Mouse (Mus musculus) hindbrain, embryonic 15.5 days (tissue): ENCODE measurements around the gene Gm3045. TPM values are rescaled to one million over a fixed set of nuclear protein-coding genes. Genes with fewer than 3 reads are reported as not detected.
A peak's percentile ranks its signal among the peaks of the same experiment; 100 is the strongest.

Experiments
- ATAC-seq: fragments of 200-750 bp; cut with Nextera tagmentation; 2 replicates; pipeline ENCODE4 v1.8.0; 2017; ENCODE audit warnings: low read depth, moderate number of reproducible peaks, moderate TSS enrichment; ENCODE audit not compliant: low FRiP score
- H3K27ac ChIP-seq: fragments of 300-500 bp; sonication (generic); replicated peaks from 2 replicates; pipeline ENCODE4 v1.5.1; 2015; ENCODE audit warnings: mild to moderate bottlenecking, inconsistent platforms
- H3K27me3 ChIP-seq: fragments of 300-500 bp; sonication (generic); 2 replicates; pipeline ENCODE4 v1.6.1; 2015; ENCODE audit warnings: control low read depth, inconsistent platforms
- H3K36me3 ChIP-seq: fragments of 300-500 bp; sonication (generic); 2 replicates; pipeline ENCODE4 v1.6.1; 2015; ENCODE audit warnings: control low read depth, inconsistent platforms
- H3K4me1 ChIP-seq: fragments of 300-500 bp; sonication (generic); replicated peaks from 2 replicates; pipeline ENCODE4 v1.6.1; 2015; ENCODE audit warnings: control low read depth, inconsistent platforms
- H3K4me2 ChIP-seq: fragments of 300-500 bp; sonication (generic); 2 replicates; pipeline ENCODE4 v1.6.1; 2015; ENCODE audit warnings: moderate library complexity, mild to moderate bottlenecking, inconsistent platforms
- H3K4me3 ChIP-seq: fragments of 300-500 bp; sonication (generic); 2 replicates; pipeline ENCODE4 v1.5.1; 2015; ENCODE audit warnings: mild to moderate bottlenecking, inconsistent platforms
- H3K9ac ChIP-seq: fragments of 300-500 bp; sonication (generic); 2 replicates; pipeline ENCODE4 v1.6.1; 2015; ENCODE audit warnings: inconsistent platforms
- H3K9me3 ChIP-seq: fragments of 300-500 bp; sonication (generic); 2 replicates; pipeline ENCODE4 v1.6.1; 2016; ENCODE audit warnings: control low read depth, inconsistent platforms
- WGBS: fragments of 180-500 bp; shearing (Covaris S2); methylation state at CpG from one replicate; pipeline ENCODE4 v1.1.7; 2015; 5-methylcytosine and 5-hydroxymethylcytosine counted together
- polyA plus RNA-seq: library from polyadenylated mRNA; unstranded; fragments of >200 nt; fragmentation: Nextera tagmentation; extraction: Ambion mirVana; gene quantifications from 2 replicates; pipeline ENCODE4 v1.2.1, GENCODE M21; 2015

Gm3045 gene
- polyA plus RNA-seq, 1 experiment from 2014 or later, result not detected

DNA sequence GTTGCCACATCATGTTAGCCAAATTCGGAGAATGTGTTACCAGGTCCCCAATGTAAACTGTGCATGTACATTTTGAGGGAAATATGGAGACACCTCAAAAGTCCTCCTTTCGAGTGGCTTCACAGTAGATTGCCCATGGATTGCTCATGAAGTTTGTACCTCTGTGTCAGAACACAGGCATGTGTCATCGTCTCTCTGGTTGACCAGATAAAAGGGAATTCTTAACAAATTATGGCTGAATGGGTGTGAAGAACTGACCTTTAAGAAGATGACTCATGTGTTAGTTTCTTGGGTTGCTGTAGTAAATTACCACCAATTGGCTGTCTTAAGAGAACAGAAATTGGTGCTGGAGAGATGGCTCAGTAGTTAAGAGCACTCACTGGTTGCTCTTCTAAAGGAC lies 17.7 kb downstream of the Gm3045 start:
- Histone ChIP-seq H3K9ac (no peak overlapping the region), H3K4me3 (no peak overlapping the region), H3K4me1 (0 out of 2 replicates have a peak, but pooled peaks cover 3% of the 10 kb centered on the region), H3K27ac (no peak overlapping the region), H3K27me3 (peaks cover 23% of the 10 kb centered on the region), H3K9me3 (no peaks in the 10 kb centered on the region), H3K4me2 (no peak overlapping the region), H3K36me3 (no peaks in the 10 kb centered on the region)
- WGBS, result 94% methylated on average over 3 of the region's 3 CpGs
- ATAC-seq, result no peak

DNA sequence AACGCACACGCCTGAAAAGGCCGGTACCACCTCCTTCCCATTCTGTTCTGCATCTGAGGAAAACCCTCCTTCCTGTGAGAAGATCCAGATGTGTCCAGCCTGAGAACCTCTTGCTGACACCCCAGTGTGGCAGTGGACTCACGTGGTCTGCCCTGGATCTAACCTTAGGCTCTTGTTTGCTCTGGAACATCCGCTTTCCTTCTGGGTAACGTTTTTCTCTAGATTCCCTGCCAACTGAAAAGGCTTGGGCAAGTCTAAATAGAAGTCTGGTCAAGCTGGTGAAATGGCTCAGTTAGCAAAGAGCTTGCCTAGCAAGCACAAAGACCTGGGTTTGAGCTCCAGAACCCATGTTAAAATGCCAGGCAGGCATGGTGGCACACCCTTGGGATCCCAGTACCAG lies 18.6 kb downstream of the Gm3045 start:
- Histone ChIP-seq H3K4me3 (no peak overlapping the region), H3K9ac (no peak overlapping the region), H3K4me1 (peaks cover 11% of the 10 kb centered on the region), H3K27ac (no peak overlapping the region), H3K9me3 (no peaks in the 10 kb centered on the region), H3K4me2 (no peak overlapping the region), H3K36me3 (no peaks in the 10 kb centered on the region), H3K27me3 (peaks cover 14% of the 10 kb centered on the region)
- 91% methylated on average over 6 of the region's 6 CpGs for WGBS
- no peak for ATAC-seq

GRCm38 (mm10) chr13:56449239-56450030 lies 23.0 kb downstream of the Gm3045 start:
- Histone ChIP-seq H3K4me1 (peaks cover 12% of the 10 kb centered on the region), H3K9me3 (no peaks in the 10 kb centered on the region), H3K27ac (no peak overlapping the region), H3K4me2 (0 out of 2 replicates have a peak overlapping the region, but pooled peaks have one; percentile 15), H3K36me3 (no peaks in the 10 kb centered on the region), H3K4me3 (no peak overlapping the region), H3K27me3 (peaks cover 3% of the 10 kb centered on the region; the same call in 1 of the 2 replicates), H3K9ac (no peak overlapping the region)
- ATAC-seq, result peak; percentile 46; the same call in 1 of the 2 replicates
- WGBS, result 45% methylated on average over 10 of the region's 10 CpGs

DNA sequence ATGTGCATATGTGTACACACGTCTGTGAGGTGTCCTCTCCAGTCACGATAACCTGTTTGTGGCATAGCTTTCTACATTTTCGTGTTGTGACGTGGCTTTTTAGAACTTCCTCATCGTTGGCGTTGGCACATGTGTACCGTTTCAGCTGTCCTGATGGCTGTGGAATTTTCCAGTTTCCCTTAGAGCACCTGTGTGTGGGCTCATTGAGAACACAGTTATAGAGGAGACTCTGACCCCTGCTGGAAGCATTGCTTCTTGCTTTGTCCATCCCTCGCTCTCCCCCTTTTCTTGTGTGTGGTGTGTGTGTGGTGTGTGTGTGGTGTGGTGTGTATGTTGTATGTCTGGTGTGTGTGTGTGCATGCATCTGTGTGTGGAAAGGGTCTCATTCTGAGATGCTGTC lies 23.6 kb downstream of the Gm3045 start:
- peak; percentile 21; the same call in 1 of the 2 replicates for ATAC-seq
- no peak overlapping the region for H3K27ac ChIP-seq
- no peaks in the 10 kb centered on the region for H3K9me3 ChIP-seq
- WGBS, result 71% methylated on average over 8 of the region's 8 CpGs
- H3K4me2 ChIP-seq, result 0 out of 2 replicates have a peak overlapping the region, but pooled peaks have one; percentile 15
- H3K36me3 ChIP-seq, result no peaks in the 10 kb centered on the region
- no peak overlapping the region for H3K4me3 ChIP-seq
- no peak overlapping the region for H3K9ac ChIP-seq
- peaks cover 3% of the 10 kb centered on the region; the same call in 1 of the 2 replicates for H3K27me3 ChIP-seq
- H3K4me1 ChIP-seq, result peaks cover 12% of the 10 kb centered on the region

GRCm38 (mm10) chr13:56458001-56458400 lies 31.6 kb downstream of the Gm3045 start:
- no peak overlapping the region for H3K4me2 ChIP-seq
- H3K9ac ChIP-seq, result no peak overlapping the region
- H3K27me3 ChIP-seq, result 0 out of 2 replicates have a peak, but pooled peaks cover 4% of the 10 kb centered on the region
- 33% methylated on average over 9 of the region's 9 CpGs for WGBS
- no peak for ATAC-seq
- H3K27ac ChIP-seq, result no peak overlapping the region
- no peaks in the 10 kb centered on the region for H3K9me3 ChIP-seq
- no peaks in the 10 kb centered on the region for H3K36me3 ChIP-seq
- no peak overlapping the region for H3K4me3 ChIP-seq
- 0 out of 2 replicates have a peak, but pooled peaks cover 3% of the 10 kb centered on the region for H3K4me1 ChIP-seq

GRCm38 (mm10) chr13:56461460-56461859 lies 35.1 kb downstream of the Gm3045 start:
- Histone ChIP-seq H3K36me3 (no peaks in the 10 kb centered on the region), H3K27ac (no peak overlapping the region), H3K4me2 (no peak overlapping the region), H3K4me1 (0 out of 2 replicates have a peak, but pooled peaks cover 3% of the 10 kb centered on the region), H3K9me3 (no peaks in the 10 kb centered on the region), H3K9ac (no peak overlapping the region), H3K4me3 (no peak overlapping the region), H3K27me3 (0 out of 2 replicates have a peak, but pooled peaks cover 4% of the 10 kb centered on the region)
- WGBS, result 89% methylated on average over 4 of the region's 4 CpGs
- ATAC-seq, result no peak

GRCm38 (mm10) chr13:56462791-56463190 lies 36.4 kb downstream of the Gm3045 start:
- Histone ChIP-seq H3K9ac (no peak overlapping the region), H3K9me3 (no peaks in the 10 kb centered on the region), H3K36me3 (no peaks in the 10 kb centered on the region), H3K4me3 (no peak overlapping the region), H3K27me3 (no peaks in the 10 kb centered on the region), H3K27ac (no peak overlapping the region), H3K4me1 (0 out of 2 replicates have a peak, but pooled peaks cover 3% of the 10 kb centered on the region), H3K4me2 (no peak overlapping the region)
- WGBS, result 74% methylated on average over 4 of the region's 4 CpGs
- ATAC-seq, result peak; percentile 42; the same call in 1 of the 2 replicates

GRCm38 (mm10) chr13:56463261-56463660 lies 36.9 kb downstream of the Gm3045 start:
- WGBS, result 66% methylated on average over 7 of the region's 7 CpGs
- Histone ChIP-seq H3K27me3 (no peaks in the 10 kb centered on the region), H3K36me3 (no peaks in the 10 kb centered on the region), H3K27ac (no peak overlapping the region), H3K9ac (no peak overlapping the region), H3K4me1 (0 out of 2 replicates have a peak, but pooled peaks cover 2% of the 10 kb centered on the region), H3K4me2 (no peak overlapping the region), H3K9me3 (no peaks in the 10 kb centered on the region), H3K4me3 (no peak overlapping the region)
- peak; percentile 63 for ATAC-seq

GRCm38 (mm10) chr13:56463750-56464149 lies 37.4 kb downstream of the Gm3045 start:
- no peak overlapping the region for H3K27ac ChIP-seq
- H3K4me1 ChIP-seq, result no peaks in the 10 kb centered on the region
- no peak overlapping the region for H3K4me3 ChIP-seq
- ATAC-seq, result no peak; the same call in 1 of the 2 replicates
- no peaks in the 10 kb centered on the region for H3K36me3 ChIP-seq
- no peak overlapping the region for H3K9ac ChIP-seq
- 71% methylated on average over 6 of the region's 6 CpGs for WGBS
- H3K27me3 ChIP-seq, result no peaks in the 10 kb centered on the region
- no peaks in the 10 kb centered on the region for H3K9me3 ChIP-seq
- H3K4me2 ChIP-seq, result no peak overlapping the region

DNA sequence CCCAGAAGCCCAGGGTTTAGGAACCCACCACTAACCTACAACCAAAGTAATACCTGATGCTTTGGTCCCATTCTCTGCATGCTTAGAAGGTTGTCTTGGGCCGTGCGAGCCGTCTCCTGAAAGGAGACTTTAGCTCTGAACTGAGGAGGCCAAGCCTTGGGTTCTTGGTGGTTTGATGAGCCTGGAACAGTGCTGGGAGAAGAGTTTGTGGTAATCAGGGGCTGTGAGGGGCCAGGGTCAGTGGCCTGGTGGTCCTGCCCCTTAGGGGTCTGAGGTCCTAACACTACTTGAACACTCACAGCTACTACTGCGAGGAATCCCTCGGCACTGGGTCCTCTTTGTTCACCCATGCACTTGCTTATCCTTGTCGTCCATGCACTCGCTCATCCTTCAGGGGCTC lies 41.4 kb downstream of the Gm3045 start:
- Histone ChIP-seq H3K4me1 (peaks cover 7% of the 10 kb centered on the region), H3K4me3 (no peak overlapping the region), H3K27ac (no peak overlapping the region), H3K9ac (no peak overlapping the region), H3K36me3 (no peaks in the 10 kb centered on the region), H3K4me2 (no peak overlapping the region), H3K9me3 (no peaks in the 10 kb centered on the region), H3K27me3 (no peaks in the 10 kb centered on the region)
- ATAC-seq, result no peak
- 98% methylated on average over 7 of the region's 7 CpGs for WGBS

- Histone ChIP-seq H3K4me1 (peaks cover 7% of the 10 kb centered on the region), H3K9me3 (no peaks in the 10 kb centered on the region), H3K36me3 (no peaks in the 10 kb centered on the region), H3K27me3 (no peaks in the 10 kb centered on the region), H3K9ac (no peak overlapping the region), H3K27ac (no peak overlapping the region), H3K4me2 (no peak overlapping the region), H3K4me3 (no peak overlapping the region)
- ATAC-seq, result no peak
- 90% methylated on average over 4 of the region's 4 CpGs for WGBS
These were observed 42.1 kb downstream of the Gm3045 start for GRCm38 (mm10) chr13:56468536-56468935.

GRCm38 (mm10) chr13:56471211-56471610 lies 44.8 kb downstream of the Gm3045 start:
- no peak overlapping the region for H3K4me2 ChIP-seq
- H3K9me3 ChIP-seq, result no peaks in the 10 kb centered on the region
- H3K9ac ChIP-seq, result no peak overlapping the region
- no peaks in the 10 kb centered on the region for H3K27me3 ChIP-seq
- H3K27ac ChIP-seq, result no peak overlapping the region; the same call in 1 of the 2 replicates
- peaks cover 7% of the 10 kb centered on the region for H3K4me1 ChIP-seq
- WGBS, result 90% methylated on average over 6 of the region's 6 CpGs
- ATAC-seq, result no peak
- H3K36me3 ChIP-seq, result no peaks in the 10 kb centered on the region
- H3K4me3 ChIP-seq, result no peak overlapping the region
